Mouse (Mus musculus) CD4-positive, CD25-positive, alpha-beta regulatory T cell, adult 4 months (primary cell): Measurements from ENCODE around the gene Olfr538. TPM values are rescaled to one million over a fixed set of nuclear protein-coding genes. Genes with fewer than 3 reads are reported as not detected.
"Not testable (repeated sequence)": the region's sequence is repeated elsewhere in the genome, so short reads cannot be mapped to it uniquely, and the experiment has no call there.

Experiments
- ATAC-seq: one replicate; pipeline ENCODE4 v1.8.0; 2017
- polyA plus RNA-seq, 2 experiments: library from polyadenylated mRNA; unstranded; fragments of 100-300 nt; shearing (Covaris generic); gene quantifications; one replicate each; pipeline ENCODE4 v1.2.1; 2017

The Olfr538 gene
- polyA plus RNA-seq, result not detected

DNA sequence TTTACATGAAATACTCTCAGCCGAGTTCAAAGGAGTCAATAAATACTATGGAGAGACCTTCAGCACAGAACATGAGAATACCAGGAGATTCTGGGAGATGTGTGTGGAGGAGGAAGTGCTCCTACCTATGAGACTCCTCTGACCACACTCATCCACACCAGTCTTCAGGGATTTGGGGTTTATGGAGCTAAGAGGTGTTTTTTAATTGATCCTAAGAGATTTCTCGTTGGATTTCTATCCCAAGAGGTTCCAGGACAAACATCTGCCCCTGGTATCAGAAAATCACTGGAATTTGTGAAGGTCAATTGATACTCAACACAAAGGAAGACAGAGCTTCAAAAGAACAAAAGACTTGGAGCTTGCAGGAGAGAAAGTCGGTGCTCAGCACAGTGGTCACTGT, at the start of gene Olfr538:
TSS of gene Olfr538 (plus strand) at position 301 of the 400 bp plus-strand sequence.
- no peak for ATAC-seq

DNA sequence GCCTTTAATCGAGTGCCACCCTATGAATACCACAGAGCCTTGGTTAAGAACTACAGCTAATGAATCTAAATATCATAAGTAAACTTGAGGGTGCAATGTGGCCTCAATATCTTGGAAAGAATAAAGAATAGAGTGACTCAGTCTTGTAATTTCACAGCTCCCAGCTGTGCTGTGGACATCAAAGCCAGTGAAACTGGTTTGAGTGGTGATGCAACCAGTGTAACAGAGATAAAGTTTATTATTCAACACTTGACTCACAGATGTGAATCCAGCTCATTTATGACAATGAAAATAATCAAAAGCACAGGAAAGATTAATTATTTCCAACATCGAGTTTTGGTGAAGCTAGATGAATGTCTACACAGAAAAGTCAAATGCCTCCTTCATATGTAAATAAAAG, 27.9 kb upstream of the Olfr538 start:
- ATAC-seq, result no peak

DNA sequence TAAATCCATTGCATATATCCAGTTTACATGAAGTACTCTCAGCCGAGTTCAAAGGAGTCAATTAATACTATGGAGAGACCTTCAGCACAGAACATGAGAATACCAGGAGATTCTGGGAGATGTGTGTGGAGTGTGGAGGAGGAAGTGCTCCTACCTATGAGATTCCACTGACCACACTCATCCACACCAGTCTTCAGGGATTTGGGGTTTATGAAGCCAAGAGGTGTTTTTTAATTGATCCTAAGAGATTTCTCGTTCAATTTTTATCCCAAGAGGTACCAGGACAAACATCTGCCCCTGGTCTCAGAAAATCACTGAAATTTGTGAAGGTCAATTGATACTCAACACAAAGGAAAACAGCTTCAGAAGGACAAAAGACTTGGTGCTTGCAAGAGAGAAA, 33.3 kb downstream of the Olfr538 start, which contains the start of gene Olfr46:
TSS of gene Olfr46 (plus strand) at position 301 of the 400 bp plus-strand sequence.
- ATAC-seq, result not testable (repeated sequence)

Other genes with a start within 250 kb of the Olfr538 start
- gene Olfr525, start 247.0 kb upstream of the Olfr538 start, polyA plus RNA-seq, result under 1 TPM; 0.20 to 0.35 TPM
- gene Olfr527, start 233.9 kb upstream of the Olfr538 start, polyA plus RNA-seq, result not detected
- under 1 TPM; 0.37 to 0.63 TPM for gene Olfr60, start 206.2 kb upstream of the Olfr538 start, polyA plus RNA-seq
- under 1 TPM in 1 of 2 experiments, not detected in 1; 0.31 TPM for gene Olfr530, start 191.6 kb upstream of the Olfr538 start, polyA plus RNA-seq
- not detected for gene Olfr531, start 165.0 kb upstream of the Olfr538 start, polyA plus RNA-seq
- not detected for gene Olfr532, start 146.2 kb upstream of the Olfr538 start, polyA plus RNA-seq
- not detected for gene Olfr533, start 104.5 kb upstream of the Olfr538 start, polyA plus RNA-seq
- gene Olfr535, start 83.7 kb upstream of the Olfr538 start, polyA plus RNA-seq, result not detected
- gene Olfr536, start 60.5 kb upstream of the Olfr538 start, polyA plus RNA-seq, result not detected
- not detected for gene Olfr46, start 33.4 kb downstream of the Olfr538 start, polyA plus RNA-seq
- gene Olfr61, start 61.1 kb downstream of the Olfr538 start, polyA plus RNA-seq, result not detected
- gene Olfr53, start 78.6 kb downstream of the Olfr538 start, polyA plus RNA-seq, result not detected
- under 1 TPM in 1 of 2 experiments, not detected in 1; 0.06 TPM for gene Olfr539, start 92.0 kb downstream of the Olfr538 start, polyA plus RNA-seq
- gene Olfr45, start 114.1 kb downstream of the Olfr538 start, polyA plus RNA-seq, result not detected
- gene Olfr541, start 129.4 kb downstream of the Olfr538 start, polyA plus RNA-seq, result not detected
- gene Cyp2e1, start 195.9 kb downstream of the Olfr538 start, polyA plus RNA-seq, result under 1 TPM in 1 of 2 experiments, not detected in 1; 0.28 TPM
- gene Syce1, start 220.0 kb downstream of the Olfr538 start, polyA plus RNA-seq, result under 1 TPM in 1 of 2 experiments, not detected in 1; 0.51 TPM